Mouse (Mus musculus) MEL (cell line): ENCODE data around the gene Cracr2a. TPM values are rescaled to one million over a fixed set of nuclear protein-coding genes. Genes with fewer than 3 reads are reported as not detected.

ENCODE experiments used
- DNase-seq: peaks from one replicate; pipeline ENCODE4 v3.0.0; 2011; ENCODE audit warnings: low read depth, low spot score
- H3K27ac ChIP-seq: 2 replicates; pipeline ENCODE4 v1.5.1; 2012; ENCODE audit warnings: low read depth, mild to moderate bottlenecking, control low read depth, low read length, moderate library complexity; ENCODE audit not compliant: control insufficient read depth
- H3K27me3 ChIP-seq, 2 experiments: fragments of 150-350 bp in 1 of 2; sonication (generic) in 1 of 2; 2 replicates each; pipeline ENCODE4 v1.6.1; 2012; ENCODE audit warnings: low read length in 2 of 2, mild to moderate bottlenecking in 2 of 2, improper control_type of control experiment in 1 of 2, moderate library complexity in 1 of 2; ENCODE audit not compliant: insufficient read depth in 2 of 2, control insufficient read depth in 1 of 2
- H3K36me3 ChIP-seq, 2 experiments: 2 replicates each; pipeline ENCODE4 v1.6.1; 2012 to 2014; ENCODE audit warnings: low read length in 2 of 2, improper control_type of control experiment in 1 of 2, inconsistent platforms in 1 of 2, mild to moderate bottlenecking in 1 of 2; ENCODE audit not compliant: insufficient read depth in 2 of 2, control insufficient read depth in 1 of 2
- H3K4me1 ChIP-seq, 2 experiments: fragments of 150-350 bp in 1 of 2; sonication (generic) in 1 of 2; 2 replicates each; pipeline ENCODE4 v1.6.1; 2012; ENCODE audit warnings: low read length in 2 of 2, improper control_type of control experiment in 1 of 2, mild to moderate bottlenecking in 1 of 2; ENCODE audit not compliant: insufficient read depth in 2 of 2, control insufficient read depth in 1 of 2
- H3K4me3 ChIP-seq, 2 experiments: fragments of 150-350 bp in 1 of 2; sonication (generic) in 1 of 2; 2 replicates each; pipeline ENCODE4 v1.5.1; 2012; ENCODE audit warnings: low read depth in 2 of 2, low read length in 2 of 2, mild to moderate bottlenecking in 2 of 2, moderate library complexity in 2 of 2, control low read depth in 1 of 2, improper control_type of control experiment in 1 of 2; ENCODE audit not compliant: control insufficient read depth in 1 of 2, insufficient read depth in 1 of 2
- H3K79me2 ChIP-seq: 2 replicates; pipeline ENCODE4 v1.6.1; 2012; ENCODE audit warnings: mild to moderate bottlenecking, low read length, moderate library complexity; ENCODE audit not compliant: control insufficient read depth, poor library complexity, insufficient read depth
- H3K9ac ChIP-seq: 2 replicates; pipeline ENCODE4 v1.6.1; 2012; ENCODE audit warnings: low read depth, mild to moderate bottlenecking, control low read depth, low read length, moderate library complexity; ENCODE audit not compliant: control insufficient read depth, poor library complexity, severe bottlenecking
- H3K9me3 ChIP-seq: fragments of 150-350 bp; sonication (generic); replicated peaks from 2 replicates; pipeline ENCODE4 v1.6.1; 2012; ENCODE audit warnings: mild to moderate bottlenecking, low read length, improper control_type of control experiment, moderate library complexity; ENCODE audit not compliant: insufficient read depth
- CHD1 ChIP-seq: IDR thresholded peaks from 2 replicates; pipeline ENCODE4 v1.6.1; 2012; ENCODE audit warnings: low read depth, mild to moderate bottlenecking, inconsistent platforms, low read length, improper control_type of control experiment
- ELF1 ChIP-seq: IDR thresholded peaks from 2 replicates; pipeline ENCODE4 v1.6.1; 2014; ENCODE audit warnings: low read depth, mild to moderate bottlenecking, inconsistent platforms, low read length, improper control_type of control experiment, moderate library complexity
- EP300 ChIP-seq, 2 experiments: IDR thresholded peaks; 2 replicates each; pipeline ENCODE4 v1.6.1; 2011; ENCODE audit warnings: improper control_type of control experiment in 2 of 2, low read length in 2 of 2, low read depth in 1 of 2, mild to moderate bottlenecking in 1 of 2
- GATA1 ChIP-seq: IDR thresholded peaks from 2 replicates; pipeline ENCODE4 v1.6.1; 2011; ENCODE audit warnings: low read depth, low read length, improper control_type of control experiment
- MAFK ChIP-seq: IDR thresholded peaks from 2 replicates; pipeline ENCODE4 v1.6.1; 2011; ENCODE audit warnings: low read depth, mild to moderate bottlenecking, low read length, improper control_type of control experiment, borderline replicate concordance
- MAZ ChIP-seq: IDR thresholded peaks from 2 replicates; pipeline ENCODE4 v1.6.1; 2012; ENCODE audit warnings: low read depth, mild to moderate bottlenecking, inconsistent platforms, low read length, improper control_type of control experiment
- MEF2A ChIP-seq: IDR thresholded peaks from 2 replicates; pipeline ENCODE4 v1.6.1; 2014; ENCODE audit warnings: low read depth, mild to moderate bottlenecking, inconsistent platforms, low read length, improper control_type of control experiment; ENCODE audit not compliant: poor library complexity, insufficient replicate concordance, severe bottlenecking; ENCODE audit errors: extremely low read depth
- MXI1 ChIP-seq: IDR thresholded peaks from 2 replicates; pipeline ENCODE4 v1.6.1; 2011; ENCODE audit warnings: mild to moderate bottlenecking, low read depth, low read length, improper control_type of control experiment
- MYB ChIP-seq: IDR thresholded peaks from 2 replicates; pipeline ENCODE4 v1.6.1; 2011; ENCODE audit warnings: mild to moderate bottlenecking, low read depth, low read length, improper control_type of control experiment
- NELFE ChIP-seq: IDR thresholded peaks from 2 replicates; pipeline ENCODE4 v1.6.1; 2011; ENCODE audit warnings: low read depth, low read length, improper control_type of control experiment
- POLR2A ChIP-seq, 2 experiments: IDR thresholded peaks; 2 replicates each; pipeline ENCODE4 v1.6.1; 2011 to 2012; ENCODE audit warnings: low read length in 2 of 2, mild to moderate bottlenecking in 2 of 2, control low read depth in 1 of 2, improper control_type of control experiment in 1 of 2, low read depth in 1 of 2, moderate library complexity in 1 of 2; ENCODE audit not compliant: control insufficient read depth in 1 of 2, insufficient read depth in 1 of 2, poor library complexity in 1 of 2
- RCOR1 ChIP-seq: IDR thresholded peaks from 2 replicates; pipeline ENCODE4 v1.6.1; 2012; ENCODE audit warnings: low read depth, mild to moderate bottlenecking, inconsistent platforms, low read length, improper control_type of control experiment
- SIN3A ChIP-seq: IDR thresholded peaks from 2 replicates; pipeline ENCODE4 v1.6.1; 2012; ENCODE audit warnings: low read length, improper control_type of control experiment, inconsistent platforms
- TBP ChIP-seq: IDR thresholded peaks from 2 replicates; pipeline ENCODE4 v1.8.0; 2011; ENCODE audit warnings: low read depth, low read length, improper control_type of control experiment
- USF1 ChIP-seq: IDR thresholded peaks from 2 replicates; pipeline ENCODE4 v1.6.1; 2014; ENCODE audit warnings: low read depth, mild to moderate bottlenecking, inconsistent platforms, low read length, improper control_type of control experiment, moderate library complexity
- ZC3H11A ChIP-seq: IDR thresholded peaks from 2 replicates; pipeline ENCODE4 v1.6.1; 2012; ENCODE audit warnings: low read depth, mild to moderate bottlenecking, inconsistent platforms, low read length, improper control_type of control experiment
- ZMIZ1 ChIP-seq: IDR thresholded peaks from 2 replicates; pipeline ENCODE4 v1.6.1; 2012; ENCODE audit warnings: low read depth, mild to moderate bottlenecking, inconsistent platforms, low read length, improper control_type of control experiment, moderate library complexity
- ZNF384 ChIP-seq: IDR thresholded peaks from 2 replicates; pipeline ENCODE4 v1.6.1; 2012; ENCODE audit warnings: low read depth, mild to moderate bottlenecking, inconsistent platforms, low read length, improper control_type of control experiment
- polyA plus RNA-seq, 2 experiments: library from polyadenylated mRNA; stranded (reverse) in 1 of 2; unstranded in 1 of 2; fragments of >175 nt in 1 of 2; fragments of >200 nt in 1 of 2; gene quantifications; 2 replicates each; pipeline versions ENCODE4 v1.2.1 to v1.2.4; 2012; ENCODE audit warnings: low replicate concordance in 2 of 2, low read depth in 1 of 2; ENCODE audit not compliant: insufficient read length in 2 of 2, insufficient read depth in 1 of 2, missing spikeins in 1 of 2
- total RNA-seq: library from RNA; depleted of rRNA; stranded (reverse); fragments of 300-350 nt; gene quantifications from 2 replicates; pipeline ENCODE4 v1.2.3, GENCODE M21; 2012

Gene Cracr2a
- total and polyA plus RNA-seq, 3 experiments: 2.2 to 3.1 TPM; not detected in 1

GRCm38 (mm10) chr6:127678320-127678719, 117.2 kb downstream of the Cracr2a start:
- H3K9ac ChIP-seq: no peak overlapping the region
- no peaks in the 10 kb centered on the region for H3K36me3 ChIP-seq
- no peaks in the 10 kb centered on the region for H3K4me1 ChIP-seq
- H3K9me3 ChIP-seq: no peaks in the 10 kb centered on the region
- TF ChIP-seq SIN3A (no peak), TBP (no peak), MEF2A (no peak), USF1 (no peak), MXI1 (no peak), CHD1 (no peak)
- H3K79me2 ChIP-seq: no peaks in the 10 kb centered on the region
- H3K4me3 ChIP-seq: no peak overlapping the region
- no peaks in the 10 kb centered on the region for H3K27me3 ChIP-seq
- no peak overlapping the region for H3K27ac ChIP-seq
- DNase-seq: no peak

- Histone ChIP-seq H3K9ac (no peak overlapping the region), H3K79me2 (no peaks in the 10 kb centered on the region), H3K9me3 (no peaks in the 10 kb centered on the region), H3K36me3 (no peaks in the 10 kb centered on the region), H3K27me3 (no peaks in the 10 kb centered on the region), H3K27ac (no peak overlapping the region), H3K4me3 (no peak overlapping the region), H3K4me1 (no peaks in the 10 kb centered on the region)
- no peak for TF ChIP-seq MAZ
- TF ChIP-seq MAFK: no peak
- no peak for TF ChIP-seq EP300 (IDR thresholded peaks at IDR 0.05; ENCODE audit: low read depth in 1 of 2, low read length in 2 of 2)
- no peak for TF ChIP-seq ZMIZ1
- no peak for TF ChIP-seq GATA1
- TF ChIP-seq ZNF384: no peak
- no peak for TF ChIP-seq ZC3H11A
- no peak for TF ChIP-seq MYB
- no peak for TF ChIP-seq NELFE
- no peak for DNase-seq
Observed at GRCm38 (mm10) chr6:127678998-127679397, 117.9 kb downstream of the Cracr2a start.

- TF ChIP-seq EP300 (IDR thresholded peaks at IDR 0.05; ENCODE audit: low read depth in 1 of 2, low read length in 2 of 2) (no peak), RCOR1 (no peak), ELF1 (no peak), MYB (no peak), POLR2A (IDR thresholded peaks at IDR 0.05; ENCODE audit: control insufficient read depth in 1 of 2, insufficient read depth in 1 of 2, low read depth in 1 of 2, low read length in 2 of 2, poor library complexity in 1 of 2) (no peak), CHD1 (no peak)
- Histone ChIP-seq H3K4me1 (no peaks in the 10 kb centered on the region), H3K4me3 (no peak overlapping the region), H3K9me3 (no peaks in the 10 kb centered on the region), H3K27me3 (no peaks in the 10 kb centered on the region), H3K36me3 (no peaks in the 10 kb centered on the region), H3K27ac (no peak overlapping the region), H3K79me2 (no peaks in the 10 kb centered on the region), H3K9ac (no peak overlapping the region)
- no peak for DNase-seq
Observed at GRCm38 (mm10) chr6:127680784-127681183, 119.6 kb downstream of the Cracr2a start.
